Mouse (Mus musculus): ENCODE measurements around the gene Klf11.
"Not testable (repeated sequence)": the region's sequence is repeated elsewhere in the genome, so short reads cannot be mapped to it uniquely, and the experiment has no call there.

Klf11 gene

GRCm38 (mm10) chr12:24651063-24651557, at the start of gene Klf11:
TSS of gene Klf11 (plus strand) at chr12:24651274.
- DNase-seq: peak; percentile 97

DNA sequence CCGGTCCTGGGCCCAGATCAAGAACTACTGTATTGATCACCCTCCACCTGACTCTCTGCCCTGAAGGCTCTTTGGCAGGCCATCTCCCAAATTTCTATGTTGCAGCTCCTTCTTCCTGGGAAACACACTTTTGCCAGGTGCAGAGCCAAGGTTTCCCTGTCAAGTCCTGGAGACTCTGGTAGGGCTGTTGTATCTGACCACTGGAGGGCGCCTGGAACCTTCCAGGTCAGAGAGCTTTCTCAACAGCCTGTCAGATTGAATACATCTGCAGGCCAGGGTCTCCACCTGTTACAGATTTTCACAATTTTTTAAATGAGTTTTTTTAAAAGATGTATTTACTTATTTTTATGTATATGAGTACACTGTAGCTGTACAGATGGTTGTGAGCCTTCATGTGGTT, 47.8 kb upstream of the Klf11 start:
- peak; percentile 76 for DNase-seq

DNA sequence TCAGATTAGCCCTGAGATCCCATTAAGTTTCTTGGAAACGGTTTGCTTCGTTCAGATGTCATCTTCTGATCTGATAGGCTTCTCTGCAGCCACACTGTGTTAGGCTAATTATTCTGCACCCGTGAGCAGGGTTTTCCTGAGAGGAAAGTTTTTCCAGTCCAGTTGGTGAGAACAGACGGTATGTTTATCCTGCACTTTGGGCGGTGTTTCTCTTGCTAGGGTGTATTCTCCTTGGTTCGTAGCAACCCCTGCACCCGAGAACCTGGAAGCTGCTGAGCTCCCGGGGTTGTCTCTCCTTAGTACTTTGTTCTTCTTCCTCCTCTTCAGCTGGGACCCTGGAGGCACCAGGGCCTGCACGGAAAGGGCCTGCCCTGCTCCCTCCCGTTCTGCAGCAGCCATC, 44.9 kb upstream of the Klf11 start:
- no peak for DNase-seq

DNA sequence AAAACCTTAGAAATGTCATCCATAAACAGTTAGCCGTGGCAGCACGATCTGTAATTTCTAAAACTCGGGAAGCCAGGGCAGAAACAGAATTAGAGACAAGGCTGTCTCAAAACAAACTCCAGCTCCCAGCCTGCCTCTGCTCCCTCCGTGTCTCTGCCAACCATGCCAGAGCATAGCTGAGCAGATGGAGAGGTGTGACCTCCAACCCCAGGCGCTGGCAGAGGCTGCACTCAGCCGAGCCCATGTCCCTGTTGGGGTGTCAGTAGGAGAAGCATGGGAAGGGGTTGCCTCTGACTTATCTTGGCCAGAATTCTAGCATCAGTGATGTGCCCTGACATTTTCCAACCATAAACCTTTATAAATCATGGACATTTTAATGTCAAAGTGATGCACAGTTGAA, 38.5 kb upstream of the Klf11 start:
- DNase-seq: no peak

DNA sequence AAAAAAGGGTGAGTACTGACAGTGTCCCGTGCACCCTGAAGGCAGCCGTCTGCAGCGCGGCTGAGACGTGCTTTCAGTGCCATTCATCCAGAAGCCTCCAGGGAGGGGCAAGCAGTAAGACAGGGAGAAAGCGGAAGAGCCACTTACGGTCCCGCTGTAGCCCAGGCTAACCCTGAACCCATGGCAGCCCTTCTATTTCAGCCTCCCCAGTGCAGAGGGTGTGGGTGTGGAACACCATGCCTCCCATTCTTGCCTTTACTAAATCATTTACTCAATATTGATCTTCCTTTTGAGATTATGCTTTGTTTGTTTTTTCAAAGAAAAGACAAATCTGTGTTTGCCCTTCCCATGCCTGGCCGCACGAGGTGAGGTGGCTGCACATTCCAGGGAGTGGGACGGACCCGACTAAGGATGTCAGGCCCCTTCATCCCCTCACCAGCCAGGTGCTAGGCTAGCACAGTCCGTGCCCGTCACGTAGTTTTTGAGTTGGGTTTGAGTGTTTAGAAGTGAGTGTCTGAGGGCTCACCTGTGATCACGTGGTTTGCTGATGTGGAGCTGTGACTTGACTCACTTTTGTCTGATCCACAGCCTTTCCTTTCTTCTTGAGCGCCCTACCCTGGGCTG, 36.5 kb upstream of the Klf11 start:
- no peak for DNase-seq

DNA sequence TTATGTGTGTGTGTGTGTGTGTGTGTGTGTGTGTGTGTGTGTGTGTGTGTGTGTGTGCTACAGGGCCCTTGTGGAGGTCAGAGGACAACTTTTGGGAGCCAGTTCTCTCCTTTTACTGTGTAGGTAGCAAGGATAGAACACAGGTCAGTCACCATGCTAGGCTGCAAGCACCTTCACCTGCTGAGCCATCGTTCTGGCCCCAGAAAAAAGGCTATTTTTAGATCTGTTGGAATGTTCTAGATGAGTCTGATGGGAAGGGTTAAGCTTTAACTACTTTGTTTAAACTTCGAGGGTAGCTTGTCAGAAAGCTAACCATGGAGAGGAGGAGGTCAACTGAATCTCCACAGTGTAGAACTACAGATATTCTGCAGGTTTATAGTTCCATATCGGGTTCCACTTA, 35.9 kb upstream of the Klf11 start:
- no peak for DNase-seq

- DNase-seq: no peak
Measured at GRCm38 (mm10) chr12:24619436-24619835, 31.6 kb upstream of the Klf11 start.

GRCm38 (mm10) chr12:24623486-24624251, 27.4 kb upstream of the Klf11 start:
- peak; percentile 15 for DNase-seq

- no peak for DNase-seq
Measured at GRCm38 (mm10) chr12:24626401-24626800, 24.7 kb upstream of the Klf11 start.

DNA sequence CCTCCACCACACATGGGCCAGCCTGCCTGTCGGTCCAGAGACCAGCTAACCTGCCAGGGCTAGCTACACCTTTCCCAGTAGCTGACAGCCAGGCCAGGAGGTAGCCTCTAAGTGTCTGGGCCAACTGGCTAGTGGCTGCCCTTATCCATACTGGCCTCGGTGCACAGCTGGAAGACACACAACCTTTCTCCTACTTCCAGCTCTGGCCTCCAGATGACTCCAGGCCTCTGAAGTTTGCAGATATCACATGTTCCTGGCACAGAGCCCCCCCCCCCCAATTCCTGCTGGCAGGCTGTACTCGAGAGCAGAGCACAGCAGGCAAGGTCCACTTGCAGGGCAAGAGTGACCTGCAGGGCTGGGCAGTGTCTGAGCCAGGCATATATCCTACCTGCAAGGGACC, 23.9 kb upstream of the Klf11 start:
- no peak for DNase-seq

GRCm38 (mm10) chr12:24630220-24630619, 20.9 kb upstream of the Klf11 start:
- no peak for DNase-seq

DNA sequence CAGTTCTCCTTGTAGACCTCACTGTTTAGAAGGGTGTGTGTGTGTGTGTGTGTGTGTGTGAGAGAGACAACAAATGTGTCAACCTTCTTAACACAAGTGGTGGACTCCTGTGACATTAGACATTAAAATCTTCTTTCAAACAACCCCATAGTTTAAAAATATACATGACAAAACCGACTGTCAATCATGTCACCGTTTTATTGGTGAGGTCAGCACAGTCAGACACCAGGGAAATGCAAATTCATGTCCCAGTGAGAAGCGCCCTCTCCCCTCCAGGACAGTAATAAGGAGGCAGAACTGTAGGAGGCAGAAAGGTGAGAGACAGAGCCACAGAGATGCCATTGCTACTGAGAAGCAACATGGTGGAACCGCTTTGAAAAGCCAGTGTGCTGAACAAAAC, 18.7 kb upstream of the Klf11 start:
- DNase-seq: no peak

DNA sequence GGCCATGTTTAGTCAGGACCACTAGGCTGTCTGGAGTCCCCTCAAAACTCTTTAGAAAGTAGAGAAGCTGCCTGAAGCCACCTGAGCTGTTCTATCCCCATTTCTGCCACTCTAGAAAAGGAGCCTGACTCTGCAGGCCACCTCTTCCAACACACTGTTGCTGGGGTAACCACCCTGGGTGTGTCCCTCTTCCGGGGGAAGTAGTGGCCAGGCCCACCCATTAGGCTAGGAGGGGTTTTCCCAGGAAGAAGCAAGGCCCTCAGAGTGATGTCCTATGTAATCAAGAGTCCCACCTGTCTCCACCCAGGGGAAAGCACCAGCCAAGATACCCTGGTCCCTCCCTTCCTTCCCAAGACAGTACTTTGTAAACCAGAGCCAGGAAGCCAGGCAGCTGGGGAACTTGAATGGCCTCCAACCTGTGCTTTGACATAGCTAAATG, 17.3 kb upstream of the Klf11 start:
- no peak for DNase-seq

DNA sequence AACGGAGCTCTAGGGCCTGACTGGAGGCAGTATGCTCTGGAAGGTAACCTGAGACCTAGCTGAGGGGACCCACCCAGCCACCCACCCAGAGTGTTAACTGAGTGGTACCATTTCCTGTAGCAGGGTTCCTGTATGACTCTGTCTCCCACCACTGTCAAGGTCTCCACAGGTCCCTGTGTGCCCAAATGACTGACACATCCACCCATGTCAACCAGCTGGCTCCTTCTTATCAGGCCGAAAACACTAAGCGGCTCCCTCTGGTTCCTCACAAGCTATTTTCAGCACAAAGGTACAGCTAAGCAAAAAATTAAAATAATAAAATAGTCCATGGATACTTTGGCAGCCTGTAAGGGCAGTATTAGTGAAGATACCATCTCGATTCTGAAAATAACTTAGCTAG, 16.9 kb upstream of the Klf11 start:
- DNase-seq: no peak

GRCm38 (mm10) chr12:24634648-24635047, 16.4 kb upstream of the Klf11 start:
- DNase-seq: no peak

- DNase-seq: not testable (repeated sequence)
Measured at GRCm38 (mm10) chr12:24638787-24639186, 12.3 kb upstream of the Klf11 start.

DNA sequence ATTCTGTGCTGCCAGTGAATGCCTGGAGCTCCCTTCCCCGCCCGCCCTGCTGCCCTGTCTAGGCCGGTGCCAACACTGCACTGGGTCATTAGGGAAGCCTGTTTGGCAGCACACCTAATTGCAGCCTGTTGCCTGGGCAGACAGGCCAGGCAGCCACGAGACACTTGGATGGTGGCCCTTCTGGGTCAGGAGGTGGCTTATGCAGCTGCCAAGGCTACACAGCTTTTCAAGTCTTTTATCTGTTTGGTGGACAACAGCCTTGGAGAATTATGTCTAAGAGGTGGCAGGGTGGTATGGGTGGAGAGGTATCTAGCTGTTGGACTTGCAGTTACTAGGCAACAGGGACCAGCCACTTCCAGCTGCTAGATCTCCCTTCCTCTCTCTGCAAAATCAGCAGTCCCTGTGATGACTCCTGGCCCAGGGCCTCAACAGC, 8.7 kb upstream of the Klf11 start:
- DNase-seq: peak; percentile 75

DNA sequence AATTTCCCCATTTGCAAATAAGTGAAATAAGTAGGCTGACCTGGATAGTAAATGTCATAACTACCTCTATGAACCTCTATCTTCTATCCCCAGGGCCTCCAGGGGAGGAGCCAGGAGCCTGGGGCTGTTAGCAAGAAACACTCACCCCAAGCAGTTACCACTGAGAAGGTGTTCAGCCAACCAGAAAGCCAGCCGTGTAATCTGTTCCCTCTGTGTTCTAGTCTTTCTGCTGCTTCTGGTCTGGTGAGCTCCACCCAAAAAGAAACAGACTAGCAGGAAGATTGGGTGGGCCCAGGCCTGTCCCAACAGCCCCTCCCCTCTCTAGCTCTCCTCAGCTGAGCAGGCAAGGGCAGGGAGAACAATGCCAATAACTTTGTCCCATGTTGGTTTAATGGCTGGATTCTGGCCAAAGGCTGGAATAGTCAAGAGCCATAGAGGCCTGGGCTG, 6.9 kb upstream of the Klf11 start:
- no peak for DNase-seq

- no peak for DNase-seq
Measured at GRCm38 (mm10) chr12:24645901-24646300, 5.2 kb upstream of the Klf11 start.

DNA sequence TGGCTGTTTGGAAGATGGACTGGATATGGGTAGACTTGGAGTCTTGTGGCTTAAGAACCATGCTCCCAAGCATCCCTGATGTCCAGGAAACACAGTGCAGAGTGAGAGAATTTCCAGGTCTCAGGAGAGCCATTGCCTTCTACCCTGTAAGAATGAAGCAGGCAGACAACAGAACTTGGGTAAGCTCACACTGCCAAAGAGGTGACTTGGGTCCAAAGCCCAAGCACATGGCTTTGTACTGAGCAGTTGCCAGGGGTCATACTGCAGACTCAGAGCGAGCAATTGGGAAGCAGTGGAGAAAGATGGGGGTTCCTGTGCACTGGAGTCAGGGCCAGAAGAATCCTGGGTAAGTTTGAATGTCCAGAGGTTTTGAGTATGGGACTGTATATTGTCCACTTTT, 3.0 kb upstream of the Klf11 start:
- no peak for DNase-seq

DNA sequence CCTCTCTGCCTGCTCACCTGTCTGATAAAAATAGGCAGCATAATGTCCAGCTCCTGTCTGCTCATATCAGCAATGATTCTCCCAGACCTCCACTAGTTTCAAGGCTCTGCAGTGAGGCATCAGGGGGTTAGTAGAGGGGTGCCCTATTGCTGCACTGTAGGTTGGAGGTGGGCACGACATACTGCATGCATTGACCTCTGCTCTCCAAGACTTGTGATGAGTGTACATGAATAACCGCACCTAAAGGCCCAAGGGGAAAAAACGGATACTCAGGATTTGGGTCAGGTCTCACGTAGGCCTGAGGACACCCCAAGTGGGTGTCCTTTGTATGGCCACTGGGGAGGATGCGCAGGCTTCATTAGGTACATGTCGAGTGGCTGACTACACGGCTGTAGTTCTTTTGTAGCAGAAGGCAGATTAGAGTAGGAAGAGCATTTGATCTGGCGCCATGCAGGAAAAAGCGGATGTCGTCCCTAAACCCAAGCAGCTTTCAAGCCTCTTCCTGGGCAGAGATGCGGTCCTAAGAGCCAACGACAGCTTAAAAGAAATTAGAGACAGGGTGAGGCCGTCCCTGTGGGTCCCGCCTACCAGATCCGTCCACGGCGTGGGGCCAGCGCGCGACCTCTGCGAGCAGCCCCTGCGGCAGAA, 535 bp upstream of the Klf11 start:
- no peak for DNase-seq

DNA sequence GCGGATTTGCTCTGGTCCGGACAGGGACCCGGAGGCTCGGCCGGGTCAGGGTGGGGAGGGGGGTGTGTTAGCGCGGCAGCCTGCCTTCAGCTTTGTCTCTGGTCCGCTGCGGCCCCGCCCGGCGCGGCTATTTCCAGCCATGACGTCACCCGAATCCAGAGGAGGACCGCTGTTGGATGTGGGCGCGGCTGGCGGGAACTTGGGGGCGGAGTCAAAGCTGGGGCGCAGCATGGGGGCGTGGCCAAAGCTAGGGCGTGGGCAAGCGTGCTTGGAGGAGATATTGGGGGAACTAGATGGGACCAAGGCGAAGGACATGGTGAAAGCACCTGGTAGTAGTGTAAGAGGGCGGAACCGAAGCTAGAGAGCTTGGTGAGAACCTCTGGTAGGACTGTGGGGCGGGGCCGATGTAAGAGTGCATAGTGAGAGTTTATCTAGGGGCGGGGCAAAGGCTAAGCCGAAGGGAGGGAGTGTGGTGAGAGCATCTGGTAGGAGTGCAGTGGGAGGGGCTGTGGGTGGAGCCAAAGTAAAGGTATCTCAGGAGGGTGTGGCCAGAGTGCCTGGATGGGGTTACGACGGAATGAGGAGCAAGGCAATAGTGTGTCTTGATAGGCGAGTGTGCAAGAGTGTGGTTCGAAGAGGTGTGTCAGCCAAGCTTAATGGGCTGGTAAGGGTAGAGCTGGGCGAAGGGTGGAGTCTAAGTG, 718 bp downstream of the Klf11 start:
- peak; percentile 88 for DNase-seq

Data from right cerebral cortex, postnatal 4 days (tissue).